Mouse (Mus musculus) liver, embryonic 13.5 days (tissue): Measurements from ENCODE around the gene Ovol1. TPM values are rescaled to one million over a fixed set of nuclear protein-coding genes. Genes with fewer than 3 reads are reported as not detected.

Experiments used
- ATAC-seq: fragments of 200-750 bp; cut with Nextera tagmentation; 2 replicates; pipeline ENCODE4 v1.8.0; 2017; ENCODE audit warnings: low read depth, mild to moderate bottlenecking, moderate number of reproducible peaks, moderate library complexity
- DNase-seq: peaks from one replicate; pipeline ENCODE4 v3.0.0; 2022
- H3K27ac ChIP-seq: fragments of 300-500 bp; sonication (generic); 2 replicates; pipeline ENCODE4 v1.5.1; 2015; ENCODE audit warnings: moderate library complexity, mild to moderate bottlenecking, inconsistent platforms
- H3K27me3 ChIP-seq: fragments of 300-500 bp; sonication (generic); 2 replicates; pipeline ENCODE4 v1.6.1; 2015; ENCODE audit warnings: mild to moderate bottlenecking, inconsistent platforms
- H3K36me3 ChIP-seq: fragments of 300-500 bp; sonication (generic); 2 replicates; pipeline ENCODE4 v1.6.1; 2015; ENCODE audit warnings: mild to moderate bottlenecking, inconsistent platforms
- H3K4me1 ChIP-seq: fragments of 300-500 bp; sonication (generic); replicated peaks from 2 replicates; pipeline ENCODE4 v1.6.1; 2015; ENCODE audit warnings: inconsistent platforms
- H3K4me2 ChIP-seq: fragments of 300-500 bp; sonication (generic); 2 replicates; pipeline ENCODE4 v1.6.1; 2015; ENCODE audit warnings: inconsistent platforms, mild to moderate bottlenecking, moderate library complexity
- H3K4me3 ChIP-seq: fragments of 300-500 bp; sonication (generic); replicated peaks from 2 replicates; pipeline ENCODE4 v1.5.1; 2015; ENCODE audit warnings: mild to moderate bottlenecking, inconsistent platforms
- H3K9ac ChIP-seq: fragments of 300-500 bp; sonication (generic); 2 replicates; pipeline ENCODE4 v1.6.1; 2015; ENCODE audit warnings: mild to moderate bottlenecking, inconsistent platforms
- H3K9me3 ChIP-seq: fragments of 300-500 bp; sonication (generic); replicated peaks from 2 replicates; pipeline ENCODE4 v1.6.1; 2016; ENCODE audit warnings: inconsistent platforms
- WGBS: fragments of 180-500 bp; shearing (Covaris S2); methylation state at CpG from one replicate; pipeline ENCODE4 v1.1.7; 2015; ENCODE audit not compliant: insufficient replicate concordance; 5-methylcytosine and 5-hydroxymethylcytosine counted together
- polyA plus RNA-seq: library from polyadenylated mRNA; unstranded; fragments of >200 nt; fragmentation: Nextera tagmentation; extraction: Ambion mirVana; gene quantifications from 2 replicates; pipeline ENCODE4 v1.2.1, GENCODE M21; 2015

Gene Ovol1
- polyA plus RNA-seq, 1 experiment from 2014 or later = 0.09 TPM

GRCm38 (mm10) chr19:5567534-5568469, 7.4 kb upstream of the Ovol1 start, which contains the start of gene Ap5b1:
TSS of gene Ap5b1 (plus strand) at chr19:5568025.
- peak within 1 kb of the TSS; percentile 99 for H3K4me2 ChIP-seq
- H3K27me3 ChIP-seq = peaks cover 44% of the 10 kb centered on the region
- ATAC-seq = peak; percentile 85
- peak within 1 kb of the TSS; percentile 91 for H3K9ac ChIP-seq
- under 1% methylated on average over 101 of the region's 102 CpGs for WGBS
- peaks cover 41% of the 10 kb centered on the region for H3K4me1 ChIP-seq
- peak within 1 kb of the TSS; percentile 85 for H3K4me3 ChIP-seq
- no peaks in the 10 kb centered on the region for H3K9me3 ChIP-seq
- peak within 1 kb of the TSS; percentile 95 for H3K27ac ChIP-seq
- peaks cover 25% of the 10 kb centered on the region for H3K36me3 ChIP-seq
- peak; percentile 89 for DNase-seq

- peak; percentile 48 for ATAC-seq
- 2% methylated on average over 26 of the region's 26 CpGs for WGBS
These were observed 6.7 kb upstream of the Ovol1 start for GRCm38 (mm10) chr19:5567180-5567533.

DNA sequence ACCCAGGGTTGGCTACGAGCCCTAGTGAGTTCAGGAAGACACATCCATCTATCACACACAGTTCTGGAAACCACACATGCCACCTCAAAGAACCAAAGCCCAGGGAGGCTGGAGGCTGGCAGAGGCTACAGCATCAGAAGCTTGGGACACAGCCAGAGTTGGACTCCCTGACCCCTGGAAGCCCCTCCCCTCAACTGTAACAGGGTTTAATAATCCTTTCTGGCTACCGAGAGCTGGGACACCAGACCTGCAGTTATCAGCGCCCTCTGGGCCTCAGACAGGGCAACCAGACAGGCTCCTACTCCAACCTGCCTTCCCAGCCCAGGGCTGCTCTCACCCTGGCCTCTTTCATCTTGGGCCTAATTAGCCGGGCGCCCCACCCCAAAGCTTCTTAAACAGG, 5.9 kb upstream of the Ovol1 start:
- 54% methylated on average over 5 of the region's 5 CpGs for WGBS
- H3K27ac ChIP-seq = no peak overlapping the region
- DNase-seq (no peak), ATAC-seq (no peak)
- H3K9me3 ChIP-seq = no peaks in the 10 kb centered on the region
- H3K27me3 ChIP-seq = peaks cover 59% of the 10 kb centered on the region
- H3K4me2 ChIP-seq = peak overlapping the region; percentile 99
- peaks cover 41% of the 10 kb centered on the region for H3K4me1 ChIP-seq
- 0 out of 2 replicates have a peak overlapping the region, but pooled peaks have one; percentile 85 for H3K4me3 ChIP-seq
- H3K36me3 ChIP-seq = peaks cover 23% of the 10 kb centered on the region
- H3K9ac ChIP-seq = 0 out of 2 replicates have a peak overlapping the region, but pooled peaks have one; percentile 91

More at GRCm38 (mm10) chr19:5567180-5567533, 6.7 kb upstream of the Ovol1 start:
- H3K9me3 ChIP-seq = no peaks in the 10 kb centered on the region
- peak overlapping the region; percentile 85 for H3K4me3 ChIP-seq
- peak overlapping the region; percentile 99 for H3K4me2 ChIP-seq
- peak overlapping the region; percentile 91 for H3K9ac ChIP-seq
- H3K27me3 ChIP-seq = peaks cover 51% of the 10 kb centered on the region
- H3K4me1 ChIP-seq = peaks cover 41% of the 10 kb centered on the region
- DNase-seq = no peak
- H3K27ac ChIP-seq = peak overlapping the region; percentile 95
- H3K36me3 ChIP-seq = peaks cover 25% of the 10 kb centered on the region

DNA sequence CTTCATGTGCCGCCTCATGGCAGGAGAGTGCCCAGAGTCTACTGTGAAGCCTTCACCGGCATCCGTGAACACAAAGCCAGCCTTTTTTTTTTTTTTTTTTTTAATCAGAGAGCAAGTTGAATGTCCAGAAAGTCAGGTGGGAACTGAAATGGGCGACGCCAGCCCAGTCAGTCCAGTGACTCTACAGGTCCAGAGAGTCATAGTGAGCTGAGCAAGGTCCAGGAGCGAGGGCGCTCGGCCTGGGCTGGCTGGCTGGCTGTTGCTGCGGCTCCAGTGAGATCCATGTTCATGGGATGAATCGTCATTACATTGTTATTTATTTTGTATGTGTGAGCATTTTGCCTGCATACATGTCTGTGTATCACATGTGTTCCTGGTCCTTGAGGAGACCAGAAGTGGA, 2.3 kb upstream of the Ovol1 start:
- Histone ChIP-seq H3K4me2 (no peak overlapping the region), H3K4me3 (no peak overlapping the region), H3K4me1 (peaks cover 36% of the 10 kb centered on the region), H3K27me3 (peaks cover 94% of the 10 kb centered on the region), H3K9me3 (no peaks in the 10 kb centered on the region), H3K27ac (no peak overlapping the region), H3K36me3 (no peaks in the 10 kb centered on the region), H3K9ac (no peak overlapping the region)
- DNase-seq (no peak), ATAC-seq (no peak)
- 77% methylated on average over 10 of the region's 10 CpGs for WGBS

GRCm38 (mm10) chr19:5561886-5562285, 1.4 kb upstream of the Ovol1 start:
- H3K27ac ChIP-seq = no peak overlapping the region
- peaks cover 100% of the 10 kb centered on the region for H3K27me3 ChIP-seq
- no peak for ATAC-seq
- H3K4me3 ChIP-seq = no peak overlapping the region
- peaks cover 28% of the 10 kb centered on the region for H3K4me1 ChIP-seq
- 44% methylated on average over 3 of the region's 3 CpGs for WGBS
- no peak for DNase-seq
- no peak overlapping the region for H3K9ac ChIP-seq
- H3K36me3 ChIP-seq = no peaks in the 10 kb centered on the region
- no peak overlapping the region for H3K4me2 ChIP-seq
- no peaks in the 10 kb centered on the region for H3K9me3 ChIP-seq

DNA sequence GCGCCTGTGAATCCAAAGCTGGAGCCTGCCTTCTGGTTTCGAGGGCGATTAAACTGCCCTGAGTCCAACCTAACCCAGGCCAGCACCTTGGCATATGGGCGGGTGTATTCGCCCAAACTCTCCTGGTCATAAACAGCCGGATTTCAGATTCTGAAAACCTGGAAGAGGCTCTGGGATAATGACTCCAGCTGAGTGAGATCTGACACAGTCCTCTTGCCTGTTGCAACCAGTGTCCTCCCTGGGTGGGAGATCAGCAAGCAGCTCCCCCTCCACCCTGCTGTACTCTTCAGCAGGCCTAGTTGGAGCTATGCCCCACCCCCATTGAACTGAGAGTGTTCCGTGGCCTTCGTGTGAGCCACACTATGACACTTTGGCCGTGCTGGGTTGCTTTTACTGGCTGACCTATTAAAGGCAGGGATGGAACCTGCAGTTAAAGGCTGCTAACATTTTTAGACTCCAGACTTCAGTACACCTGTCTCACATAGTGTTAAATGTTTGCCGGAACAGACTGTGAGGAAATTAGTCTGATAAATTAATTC, 875 bp upstream of the Ovol1 start:
- 22% methylated on average over 10 of the region's 10 CpGs for whole genome bisulfite sequencing
- Histone ChIP-seq H3K4me2 (peak overlapping the region; percentile 57; the same call in 1 of the 2 replicates), H3K4me3 (peak overlapping the region; percentile 39; the same call in 1 of the 2 replicates), H3K9me3 (no peaks in the 10 kb centered on the region), H3K27me3 (peaks cover 100% of the 10 kb centered on the region), H3K9ac (no peak overlapping the region), H3K27ac (no peak overlapping the region), H3K36me3 (no peaks in the 10 kb centered on the region), H3K4me1 (peaks cover 23% of the 10 kb centered on the region)
- ATAC-seq (no peak), DNase-seq (no peak)

DNA sequence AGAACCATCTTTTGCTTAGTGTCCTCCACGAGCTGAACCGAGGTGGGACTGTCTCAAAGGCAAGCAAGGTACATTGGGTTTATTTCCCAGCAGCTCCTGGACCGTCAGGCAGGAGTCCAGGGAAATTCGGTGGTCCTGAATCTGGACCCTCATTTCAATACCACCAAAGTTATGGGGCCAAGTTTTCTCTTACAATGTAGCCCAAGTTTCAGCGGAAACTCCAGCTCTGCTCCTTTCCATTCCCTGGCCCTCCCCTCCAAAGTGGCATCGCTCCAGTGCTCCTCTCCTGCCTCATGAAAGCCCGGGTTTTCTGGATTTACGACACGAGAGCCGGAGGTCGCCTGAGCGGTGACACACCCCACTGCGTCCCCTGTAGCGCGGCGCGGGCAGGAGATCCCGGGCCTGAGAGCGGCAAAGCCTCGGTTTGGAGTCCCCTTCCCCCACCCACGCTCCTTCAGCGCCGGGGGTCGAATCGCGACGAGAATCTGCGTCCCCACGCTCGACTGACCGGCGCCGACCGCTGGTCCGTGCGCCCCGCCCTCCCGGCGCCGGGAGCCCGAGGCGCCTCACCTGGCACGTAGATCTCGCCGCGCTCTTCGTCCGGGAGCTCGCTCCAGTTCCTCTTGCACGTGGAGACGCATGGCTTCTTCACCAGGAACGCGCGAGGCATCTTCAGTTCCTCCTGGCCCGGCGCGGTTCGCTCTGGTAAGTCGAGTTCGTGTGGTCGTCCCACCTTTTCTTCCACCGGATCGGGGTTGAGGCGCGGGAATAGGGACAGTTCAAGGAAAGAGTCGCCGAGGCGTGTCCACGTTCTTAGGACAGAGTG, 602 bp downstream of the Ovol1 start:
- Histone ChIP-seq H3K4me3 (peak overlapping the region; percentile 39), H3K9me3 (no peaks in the 10 kb centered on the region), H3K27ac (no peak overlapping the region), H3K4me2 (peak overlapping the region; percentile 57), H3K4me1 (peaks cover 21% of the 10 kb centered on the region), H3K27me3 (peaks cover 100% of the 10 kb centered on the region), H3K36me3 (no peaks in the 10 kb centered on the region), H3K9ac (no peak overlapping the region)
- 2% methylated on average over 69 of the region's 69 CpGs for WGBS
- DNase-seq (no peak), ATAC-seq (no peak)

DNA sequence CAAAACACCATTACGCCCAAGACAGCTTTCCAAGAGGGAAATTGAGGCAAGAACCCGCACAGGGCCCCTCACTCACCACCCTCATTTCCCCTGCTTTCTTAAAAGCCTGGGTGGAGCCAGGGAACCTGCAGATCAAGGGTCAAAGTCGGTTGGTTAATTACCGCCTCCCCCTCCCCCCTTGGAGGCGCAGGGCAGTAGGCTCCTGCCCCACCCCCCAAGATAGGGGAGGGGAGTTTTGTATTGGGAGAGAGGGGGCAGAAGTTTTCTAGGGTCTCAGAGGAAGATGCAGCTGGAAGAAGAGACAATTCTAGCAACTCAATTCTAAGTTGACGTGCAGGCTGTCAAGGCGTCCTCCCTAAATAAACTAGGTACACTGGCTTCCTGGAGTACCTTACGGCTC, 1.2 kb downstream of the Ovol1 start:
- no peaks in the 10 kb centered on the region for H3K9me3 ChIP-seq
- no peaks in the 10 kb centered on the region for H3K36me3 ChIP-seq
- ATAC-seq = no peak
- no peak overlapping the region for H3K27ac ChIP-seq
- no peak overlapping the region for H3K4me2 ChIP-seq
- H3K9ac ChIP-seq = no peak overlapping the region
- H3K4me1 ChIP-seq = peaks cover 21% of the 10 kb centered on the region
- WGBS = 26% methylated on average over 8 of the region's 8 CpGs
- DNase-seq = no peak
- H3K27me3 ChIP-seq = peaks cover 99% of the 10 kb centered on the region
- H3K4me3 ChIP-seq = no peak overlapping the region

DNA sequence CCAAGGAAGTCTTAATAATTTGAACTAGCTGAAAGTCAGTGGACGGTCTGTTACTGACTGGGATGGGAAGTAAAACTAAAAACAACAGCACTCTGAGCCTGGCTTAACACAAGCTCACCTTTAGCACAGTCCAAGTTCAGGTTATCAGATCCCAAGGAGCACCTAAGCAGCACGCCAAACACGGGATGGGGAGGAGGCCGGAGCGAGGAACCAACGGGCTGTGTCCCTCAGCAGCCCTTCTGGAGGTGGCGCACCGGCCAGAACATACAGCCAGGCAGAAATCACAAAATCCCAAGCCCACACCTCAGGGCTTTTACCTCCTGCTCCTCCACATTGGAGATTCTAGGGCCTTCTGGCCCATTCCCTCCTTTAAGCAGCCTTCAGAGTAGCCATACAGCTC, 1.7 kb downstream of the Ovol1 start:
- Histone ChIP-seq H3K4me1 (peaks cover 21% of the 10 kb centered on the region), H3K9ac (no peak overlapping the region), H3K4me2 (no peak overlapping the region), H3K9me3 (no peaks in the 10 kb centered on the region), H3K36me3 (no peaks in the 10 kb centered on the region), H3K4me3 (no peak overlapping the region), H3K27ac (no peak overlapping the region), H3K27me3 (peaks cover 96% of the 10 kb centered on the region)
- DNase-seq = no peak
- WGBS = 60% methylated on average over 8 of the region's 8 CpGs
- no peak for ATAC-seq

- H3K9ac ChIP-seq = no peak overlapping the region
- no peaks in the 10 kb centered on the region for H3K9me3 ChIP-seq
- WGBS = 43% methylated on average over 7 of the region's 7 CpGs
- ATAC-seq (no peak), DNase-seq (no peak)
- no peak overlapping the region for H3K27ac ChIP-seq
- no peaks in the 10 kb centered on the region for H3K36me3 ChIP-seq
- H3K4me1 ChIP-seq = peaks cover 21% of the 10 kb centered on the region
- H3K4me3 ChIP-seq = no peak overlapping the region
- no peak overlapping the region for H3K4me2 ChIP-seq
- H3K27me3 ChIP-seq = peaks cover 90% of the 10 kb centered on the region
These were observed 2.3 kb downstream of the Ovol1 start for GRCm38 (mm10) chr19:5558169-5558568.

GRCm38 (mm10) chr19:5554212-5554611, 6.2 kb downstream of the Ovol1 start:
- no peak overlapping the region for H3K4me3 ChIP-seq
- H3K4me2 ChIP-seq = no peak overlapping the region
- ATAC-seq (no peak), DNase-seq (no peak)
- no peak overlapping the region for H3K27ac ChIP-seq
- peaks cover 53% of the 10 kb centered on the region for H3K27me3 ChIP-seq
- H3K4me1 ChIP-seq = peaks cover under 1% of the 10 kb centered on the region; the same call in 1 of the 2 replicates
- 75% methylated on average over 14 of the region's 14 CpGs for WGBS
- no peak overlapping the region for H3K9ac ChIP-seq
- no peaks in the 10 kb centered on the region for H3K36me3 ChIP-seq
- no peaks in the 10 kb centered on the region for H3K9me3 ChIP-seq
